9 mouse cellular contexts compared by ENCODE assay signal in genomic region chr3:57576056-57576824, GRCm38 (mm10). TPM values are rescaled to one million over a fixed set of nuclear protein-coding genes. Genes with fewer than 3 reads are reported as not detected.
DNase-seq lines count a peak whose midpoint lies in the region; ATAC-seq lines count a peak whose summit lies in the region.
"Had no signal": no experiment of that assay in that cellular context is flagged by ENCODE, and none has a peak within 500 bp of the region (broad histone marks: within the 10 kb centered on the region; RNA-seq: fewer than 3 reads in every experiment).

No protein-coding gene starts in this region.

- peak overlapping the region; percentile 78 for H3K4me3 ChIP-seq in hindbrain, embryonic 12.5 days
- H3K4me3 ChIP-seq in limb, embryonic 13.5 days = peak overlapping the region; percentile 83
- peak overlapping the region; percentile 73 for H3K4me3 ChIP-seq in midbrain, embryonic 15.5 days

- H3K9me3 ChIP-seq in hindbrain, embryonic 12.5 days (replicated peaks) = no peaks in the 10 kb centered on the region
- H3K9me3 ChIP-seq in limb, embryonic 13.5 days = no peaks in the 10 kb centered on the region
- no peaks in the 10 kb centered on the region for H3K9me3 ChIP-seq in midbrain, embryonic 15.5 days

- peak overlapping the region; percentile 80 for H3K9ac ChIP-seq in hindbrain, embryonic 12.5 days
- peak overlapping the region; percentile 87 for H3K9ac ChIP-seq in limb, embryonic 13.5 days
- peak overlapping the region; percentile 56 for H3K9ac ChIP-seq in midbrain, embryonic 15.5 days

- no peaks in the 10 kb centered on the region for H3K27me3 ChIP-seq in hindbrain, embryonic 12.5 days
- H3K27me3 ChIP-seq in limb, embryonic 13.5 days = no peaks in the 10 kb centered on the region
- H3K27me3 ChIP-seq in midbrain, embryonic 15.5 days (replicated peaks) = no peaks in the 10 kb centered on the region

- H3K36me3 ChIP-seq in hindbrain, embryonic 12.5 days = no peaks in the 10 kb centered on the region
- H3K36me3 ChIP-seq in limb, embryonic 13.5 days = no peaks in the 10 kb centered on the region
- H3K36me3 ChIP-seq in midbrain, embryonic 15.5 days (replicated peaks) = no peaks in the 10 kb centered on the region

- H3K27ac ChIP-seq in hindbrain, embryonic 12.5 days = peak overlapping the region; percentile 77
- peak overlapping the region; percentile 96 for H3K27ac ChIP-seq in limb, embryonic 13.5 days
- peak overlapping the region; percentile 51 for H3K27ac ChIP-seq in midbrain, embryonic 15.5 days
- H3K27ac ChIP-seq: macrophage had no signal

- peak; percentile 19 to 25 for DNase-seq in cerebellum, postnatal 14 days
- no peak for DNase-seq in cerebellum, adult 9-10 months
- DNase-seq in brain, adult 2 months (ENCODE audit: low read depth, low spot score) = peak; percentile 14
- DNase-seq in frontal cortex, postnatal 10 days (ENCODE audit: low spot score in 2 of 2) = peak; percentile 10 to 33
- DNase-seq in urinary bladder, adult 18-20 months (ENCODE audit: low spot score in 2 of 2) = peak; percentile 52 to 70

- peak; percentile 59 for ATAC-seq in hindbrain, embryonic 12.5 days (ENCODE audit: low FRiP score)
- ATAC-seq in limb, embryonic 13.5 days (ENCODE audit: low FRiP score, low read depth) = peak; percentile 57
- peak; percentile 31 for ATAC-seq in midbrain, embryonic 15.5 days (replicated peaks)

- peak overlapping the region; percentile 95 for H3K4me2 ChIP-seq in hindbrain, embryonic 12.5 days (replicated peaks)
- H3K4me2 ChIP-seq in limb, embryonic 13.5 days (replicated peaks) = peak overlapping the region; percentile 82
- peak overlapping the region; percentile 99 for H3K4me2 ChIP-seq in midbrain, embryonic 15.5 days

- WGBS in hindbrain, embryonic 12.5 days = under 1% methylated on average over 35 of the region's 35 CpGs
- WGBS in limb, embryonic 13.5 days = 0% methylated on average over 35 of the region's 35 CpGs
- WGBS in midbrain, embryonic 15.5 days = under 1% methylated on average over 35 of the region's 35 CpGs

- peaks cover 20% of the 10 kb centered on the region for H3K4me1 ChIP-seq in hindbrain, embryonic 12.5 days
- peaks cover 34% of the 10 kb centered on the region for H3K4me1 ChIP-seq in limb, embryonic 13.5 days
- peaks cover 17% of the 10 kb centered on the region; the same call in 1 of the 2 replicates for H3K4me1 ChIP-seq in midbrain, embryonic 15.5 days

RNA-seq across cellular contexts. Expression of gene Wwtr1, which starts 0.5 kb away (rescaled TPM):
- 13.9 and 14.2 TPM in 2 replicates for polyA plus RNA-seq in hindbrain, embryonic 12.5 days (2016; fragmentation: Nextera tagmentation; extraction: Ambion mirVana)
- polyA plus RNA-seq in limb, embryonic 13.5 days (2015; fragmentation: Nextera tagmentation; extraction: Ambion mirVana) = 25.9 and 27.7 TPM in 2 replicates
- polyA plus RNA-seq in midbrain, embryonic 15.5 days (2015; fragmentation: Nextera tagmentation; extraction: Ambion mirVana) = 7.5 and 7.9 TPM in 2 replicates
- polyA plus RNA-seq: macrophage had no signal
